Mouse (Mus musculus) 3134 (cell line): ENCODE results near the gene Rnft1.

Source experiments
- DNase-seq: peaks from one replicate; pipeline ENCODE4 v3.0.0-alpha.2; 2011; ENCODE audit warnings: low spot score; ENCODE audit not compliant: insufficient read length; ENCODE audit errors: extremely low read depth

Gene Rnft1

DNA sequence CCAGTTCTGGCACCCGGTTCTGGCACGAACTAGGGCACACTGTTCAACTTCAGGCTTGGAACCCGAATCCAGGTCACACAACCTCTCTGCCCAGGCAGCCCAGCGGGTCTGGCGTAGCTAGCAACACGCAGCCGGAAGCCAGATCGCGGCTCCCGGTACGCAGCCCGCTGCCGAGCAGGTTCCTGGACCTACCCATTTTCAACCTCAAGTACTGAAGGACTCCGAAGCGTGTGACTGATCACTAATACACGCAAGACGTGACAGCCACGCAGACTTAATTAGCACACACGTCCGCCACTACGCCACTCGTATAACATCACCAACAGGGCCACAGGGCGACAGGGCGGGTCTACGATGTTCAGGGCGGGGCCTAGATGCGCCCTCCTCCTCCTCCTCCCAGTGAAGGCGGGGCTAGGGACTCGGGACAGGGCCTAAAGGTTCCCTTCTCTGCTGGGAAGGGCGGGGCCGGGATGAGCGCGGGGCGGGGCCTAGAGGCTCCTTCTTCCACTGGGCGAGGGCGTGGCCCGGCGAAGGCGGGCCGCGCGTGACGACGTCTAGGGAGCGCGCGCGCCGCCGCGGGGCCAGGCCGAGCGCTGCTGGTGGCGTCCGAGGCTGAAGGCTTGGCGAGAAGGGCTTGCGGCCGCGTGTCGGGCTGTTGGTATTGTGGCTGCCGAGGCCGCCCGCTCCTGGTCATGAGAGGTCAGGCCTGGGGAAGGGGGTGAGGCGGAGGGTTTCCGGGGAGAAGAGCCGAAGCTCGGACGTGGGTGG, at the start of gene Rnft1:
Gene Rnft1 (plus strand): TSS at position 557 of the 768 bp plus-strand sequence.
- DNase-seq, result peak; percentile 99

DNA sequence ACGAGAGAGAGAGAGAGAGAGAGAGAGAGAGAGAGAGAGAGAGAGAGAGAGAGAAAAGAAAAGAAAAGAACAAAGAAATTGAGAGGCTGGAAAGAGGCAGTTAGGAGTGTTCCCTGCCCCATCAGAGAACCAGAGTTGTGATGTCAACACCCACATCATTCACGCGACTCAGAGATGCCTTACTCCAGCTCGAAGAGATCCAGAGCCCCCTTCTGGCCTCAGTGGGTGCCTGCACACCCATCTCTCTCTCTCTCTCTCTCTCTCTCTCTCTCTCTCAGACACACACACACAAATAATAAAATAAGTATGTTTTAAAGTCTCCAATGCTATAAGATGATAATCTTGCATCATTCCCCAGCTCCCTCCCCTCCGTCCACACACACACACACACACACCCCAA, 47.6 kb upstream of the Rnft1 start:
- peak; percentile 37 for DNase-seq

DNA sequence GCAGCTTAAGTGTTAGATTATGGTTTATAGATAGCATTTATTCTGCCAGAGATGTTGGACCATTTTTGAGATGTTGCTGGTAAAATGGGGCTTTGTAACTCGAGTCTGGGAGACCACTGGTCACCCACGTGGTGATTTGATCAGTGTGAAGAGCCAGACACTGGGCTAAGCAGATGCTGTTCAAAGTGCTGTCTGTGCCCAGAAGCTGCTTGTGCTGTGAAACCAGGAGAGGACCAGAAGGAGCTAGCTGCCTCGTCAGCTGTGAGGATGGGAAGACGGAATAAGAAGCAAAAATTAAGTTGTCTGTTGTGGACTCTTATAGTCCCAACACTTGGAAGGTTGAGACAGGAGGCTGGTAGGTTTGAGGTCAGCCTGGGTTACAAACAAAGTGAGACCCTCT, 46.2 kb upstream of the Rnft1 start:
- no peak for DNase-seq

DNA sequence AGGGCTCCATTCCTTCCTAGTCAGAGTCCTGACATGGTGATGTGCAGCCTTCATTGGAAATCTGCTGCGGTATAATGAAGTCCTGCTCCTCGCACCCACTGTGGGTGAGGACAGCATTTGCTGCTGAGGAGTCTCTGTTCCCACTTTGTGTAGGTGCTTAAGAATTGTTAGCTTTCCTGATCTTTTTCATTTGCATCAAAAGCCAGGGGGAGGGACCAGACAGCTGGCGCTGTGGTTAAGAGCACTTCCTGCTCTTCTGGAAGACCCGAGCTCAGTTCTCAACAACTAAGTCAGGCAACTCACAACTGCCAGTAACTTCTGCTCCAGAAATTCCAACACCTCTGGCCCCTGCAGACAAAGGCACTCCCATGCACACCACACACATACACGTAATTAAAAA, 43.7 kb upstream of the Rnft1 start:
- DNase-seq, result no peak

DNA sequence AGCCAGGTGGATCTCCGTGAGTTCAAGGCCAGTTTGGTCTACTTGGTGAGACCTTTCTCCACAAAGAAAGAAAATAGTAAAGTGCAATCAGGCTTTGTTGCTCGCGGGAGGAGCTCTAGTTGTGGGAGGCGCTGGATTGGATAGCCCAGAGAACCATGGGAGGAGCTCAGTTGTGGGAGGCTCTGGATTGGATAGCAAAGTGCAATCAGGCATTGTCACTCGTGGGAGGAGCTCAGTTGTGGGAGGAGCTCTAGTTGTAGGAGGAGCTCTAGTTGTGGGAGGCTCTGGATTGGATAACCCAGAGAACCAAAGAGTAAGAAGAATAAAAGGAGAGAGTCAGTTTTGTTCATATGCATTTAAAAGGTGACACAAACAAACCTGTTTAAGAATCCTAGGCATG, 30.5 kb upstream of the Rnft1 start:
- no peak for DNase-seq

DNA sequence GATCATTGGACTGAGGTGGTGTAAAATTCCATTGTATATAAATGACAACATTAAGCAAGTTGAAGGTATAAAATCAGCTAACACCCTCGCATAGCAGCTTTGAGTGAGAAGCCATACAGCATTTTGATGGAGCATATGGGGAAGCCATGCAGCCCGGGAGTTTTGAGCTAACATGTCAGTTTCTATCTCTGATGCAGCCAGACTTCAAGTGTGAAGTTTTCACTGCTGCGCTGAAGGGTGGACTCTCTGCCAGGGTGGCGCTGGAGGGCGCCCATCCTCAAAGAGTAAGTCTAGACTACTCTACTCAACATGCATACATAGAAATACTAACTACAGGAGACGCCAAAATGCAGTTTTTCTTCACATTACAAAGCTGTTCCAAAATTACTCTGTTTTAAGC, 26.9 kb upstream of the Rnft1 start:
- no peak for DNase-seq

DNA sequence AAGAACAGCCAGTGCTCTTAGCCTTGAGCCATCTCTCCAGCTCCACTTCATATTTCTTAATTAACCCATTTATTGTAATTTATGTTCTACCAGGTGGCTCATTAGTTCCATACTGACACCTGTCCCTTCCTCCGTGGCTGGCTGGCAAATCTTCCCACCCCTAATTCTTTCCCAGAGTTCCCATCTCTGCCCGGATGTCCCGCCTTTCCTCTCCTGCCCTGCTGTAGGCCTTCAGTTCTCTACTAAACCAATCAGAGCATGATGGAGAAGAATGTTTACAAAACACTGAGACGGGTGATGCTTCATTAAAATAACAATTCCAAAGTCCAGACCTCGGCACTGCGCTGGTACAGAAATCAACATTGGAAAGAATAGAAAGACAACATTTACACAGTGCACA, 25.6 kb upstream of the Rnft1 start:
- DNase-seq, result no peak

- DNase-seq, result no peak
These were observed 21.9 kb upstream of the Rnft1 start for GRCm38 (mm10) chr11:86462579-86462978.

DNA sequence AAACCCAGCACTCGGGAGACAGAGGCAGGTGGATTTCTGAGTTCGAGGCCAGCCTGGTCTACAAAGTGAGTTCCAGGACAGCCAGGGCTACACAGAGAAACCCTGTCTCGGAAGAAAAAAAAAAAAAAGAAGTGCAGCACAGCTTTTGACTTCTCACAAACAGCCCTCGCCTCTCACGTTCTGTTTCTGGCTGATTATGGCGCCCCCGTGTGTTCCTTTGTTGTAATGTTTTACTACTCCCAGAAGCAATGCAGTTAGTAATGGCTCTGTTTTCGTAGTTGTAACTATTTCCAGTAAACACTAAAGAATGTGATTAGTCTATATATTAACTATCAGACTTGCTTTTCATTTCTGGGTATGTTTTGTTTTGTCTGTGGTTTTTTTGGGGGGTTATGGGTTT, 20.2 kb upstream of the Rnft1 start:
- DNase-seq, result peak; percentile 20

- DNase-seq, result no peak
These were observed 16.1 kb upstream of the Rnft1 start for GRCm38 (mm10) chr11:86468345-86468744.

DNA sequence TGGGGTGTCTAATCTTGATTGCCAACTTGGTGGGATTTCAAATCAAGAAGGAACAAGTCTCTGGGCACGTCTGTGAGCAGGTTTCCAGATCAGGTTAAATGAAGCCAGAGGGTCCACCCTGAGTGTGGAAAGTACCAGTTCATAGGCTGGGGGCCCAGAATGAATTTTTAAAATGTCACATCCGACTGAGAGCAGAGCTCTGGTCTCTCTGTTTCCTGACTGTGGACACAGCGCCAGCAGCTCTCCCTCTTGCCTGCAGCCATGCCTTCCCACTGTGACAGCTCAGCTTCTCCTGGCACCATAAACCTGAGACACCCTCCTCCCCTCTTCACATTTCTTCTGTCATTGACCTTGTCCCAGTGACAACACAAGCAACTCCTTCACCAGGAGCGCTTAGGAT, 15.5 kb upstream of the Rnft1 start:
- no peak for DNase-seq

DNA sequence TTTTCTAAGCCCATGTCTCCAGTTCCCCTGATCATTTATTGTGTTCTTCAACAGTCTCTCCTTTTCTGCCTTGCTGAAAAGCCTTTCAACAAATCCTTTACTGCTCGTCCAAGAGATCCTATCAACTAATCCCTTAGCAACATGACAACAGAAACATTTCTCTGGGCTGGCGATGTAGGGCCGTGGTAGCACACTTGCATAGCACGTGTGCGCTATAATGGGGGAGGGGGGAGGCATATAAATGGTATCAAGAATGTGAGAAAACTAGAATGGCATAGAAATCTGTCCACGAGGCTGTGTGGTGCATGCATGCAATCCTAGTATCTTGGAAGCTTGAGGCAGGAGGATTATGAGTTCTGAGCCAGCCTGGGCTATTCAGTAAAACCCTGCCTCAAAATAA, 12.7 kb upstream of the Rnft1 start:
- no peak for DNase-seq

DNA sequence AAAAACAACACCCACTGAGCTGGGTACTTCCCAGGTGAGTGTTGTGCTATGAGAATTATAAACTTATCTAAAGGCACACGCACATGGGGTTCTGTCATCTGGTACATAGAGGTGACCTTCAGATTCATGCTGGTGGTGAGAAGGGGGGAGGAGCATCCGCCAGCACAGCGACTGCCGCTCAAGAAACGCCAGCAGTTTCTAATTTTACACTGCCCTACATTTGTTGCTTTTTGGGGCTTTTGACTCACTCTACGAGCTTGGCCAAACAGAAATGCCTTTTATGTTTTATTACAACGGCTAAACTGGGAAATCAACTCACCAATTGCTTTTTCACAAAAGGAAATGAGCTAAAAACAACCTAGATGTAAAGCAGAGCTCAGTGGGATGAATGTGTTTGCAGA, 11.7 kb upstream of the Rnft1 start:
- DNase-seq, result no peak

- DNase-seq, result no peak
These were observed 10.9 kb upstream of the Rnft1 start for GRCm38 (mm10) chr11:86473576-86473975.

GRCm38 (mm10) chr11:86484910-86485510, 553 bp downstream of the Rnft1 start:
- no peak for DNase-seq

GRCm38 (mm10) chr11:86490782-86491181, 6.3 kb downstream of the Rnft1 start:
- no peak for DNase-seq

DNA sequence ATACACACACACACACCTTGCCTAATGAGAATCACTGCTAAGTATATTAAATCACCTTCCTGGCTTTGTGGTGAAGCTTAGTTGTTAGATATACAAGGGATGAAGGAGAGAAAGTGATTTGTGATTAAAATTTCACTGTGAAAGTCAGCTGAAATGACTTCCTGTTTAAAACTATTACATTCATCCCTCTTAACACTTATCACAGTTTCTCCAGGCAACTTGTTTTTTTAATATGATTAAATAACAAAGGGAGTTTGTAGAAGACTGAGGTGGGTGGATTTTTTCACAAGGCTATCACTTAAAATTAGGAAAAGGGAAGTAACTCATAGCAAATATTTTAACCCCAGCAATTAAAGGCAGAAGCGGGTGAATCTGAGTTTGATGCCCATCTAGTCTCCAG, 12.9 kb downstream of the Rnft1 start:
- no peak for DNase-seq

GRCm38 (mm10) chr11:86497908-86498307, 13.5 kb downstream of the Rnft1 start:
- no peak for DNase-seq

GRCm38 (mm10) chr11:86500795-86501194, 16.3 kb downstream of the Rnft1 start:
- DNase-seq, result no peak

GRCm38 (mm10) chr11:86503121-86503520, 18.7 kb downstream of the Rnft1 start:
- DNase-seq, result no peak

GRCm38 (mm10) chr11:86507334-86507733, 22.9 kb downstream of the Rnft1 start:
- no peak for DNase-seq

DNA sequence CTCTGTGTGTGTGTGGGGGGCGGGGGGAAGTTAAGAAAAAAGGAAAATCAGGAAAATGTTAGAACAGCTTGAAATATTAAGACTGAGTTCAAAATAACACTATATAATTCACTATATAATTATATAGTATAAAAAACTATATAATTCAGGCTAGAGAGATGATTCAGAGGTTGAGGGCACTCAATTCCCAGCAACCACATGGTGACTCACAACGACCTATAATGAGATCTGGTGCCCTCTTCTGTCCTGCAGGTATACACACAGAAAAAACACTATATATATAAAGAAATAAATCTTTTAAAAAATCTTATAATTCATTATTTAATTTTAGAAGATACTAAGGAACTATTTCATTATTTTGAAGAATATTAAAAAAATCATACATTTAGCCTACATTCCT, 23.5 kb downstream of the Rnft1 start:
- DNase-seq, result no peak

GRCm38 (mm10) chr11:86516620-86517019, 32.2 kb downstream of the Rnft1 start:
- no peak for DNase-seq
